Mouse (Mus musculus): ENCODE results near the gene Atg9b.

Atg9b gene

GRCm38 (mm10) chr5:24391864-24392263 is at the start of gene Atg9b:
TSS of gene Atg9b (minus strand) at chr5:24392143.
- no peak for DNase-seq (ENCODE audit: low read depth, low spot score)

GRCm38 (mm10) chr5:24441187-24441586 is 49.2 kb upstream of the Atg9b start:
- DNase-seq (ENCODE audit: low read depth, low spot score): no peak

DNA sequence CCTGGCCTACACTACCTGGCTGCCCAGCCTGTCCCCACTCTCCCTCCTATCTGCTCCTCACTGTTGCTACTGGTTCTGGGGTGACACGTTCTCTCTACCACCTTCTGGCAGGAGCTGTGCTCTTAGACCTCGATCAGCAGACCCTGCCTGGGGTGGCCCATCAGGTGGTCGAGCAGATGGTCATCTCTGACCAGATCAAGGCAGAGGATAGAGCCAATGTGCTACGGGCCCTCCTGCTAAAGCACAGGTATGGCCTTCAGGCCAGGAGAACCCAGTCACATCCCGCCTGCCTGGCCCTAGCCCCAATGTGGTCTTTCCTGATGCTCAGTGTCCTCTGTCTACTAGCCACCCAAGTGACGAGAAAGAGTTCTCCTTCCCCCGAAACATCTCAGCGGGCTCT is 42.0 kb upstream of the Atg9b start:
- DNase-seq (ENCODE audit: low read depth, low spot score): no peak

DNA sequence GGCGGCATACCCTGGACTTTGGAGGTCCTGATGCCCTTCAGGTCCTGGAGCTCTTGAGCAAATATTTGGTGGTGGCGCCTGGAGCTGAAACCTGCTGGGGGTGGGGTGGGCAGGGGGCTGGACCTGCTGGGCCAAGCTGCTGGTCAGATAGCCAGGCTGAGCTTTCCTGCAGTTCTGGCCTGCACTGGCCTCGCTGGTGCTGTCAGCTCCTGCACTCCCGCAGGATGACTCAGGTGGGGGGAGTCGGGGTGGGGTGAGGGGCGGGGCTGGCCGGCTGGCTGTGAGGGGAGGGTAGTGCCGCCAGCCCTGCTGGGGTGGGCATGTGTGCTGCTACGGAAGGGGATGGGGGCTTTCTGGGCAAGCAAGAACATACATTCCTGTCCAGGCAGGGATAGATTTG is 36.7 kb upstream of the Atg9b start:
- no peak for DNase-seq (ENCODE audit: low read depth, low spot score)

DNA sequence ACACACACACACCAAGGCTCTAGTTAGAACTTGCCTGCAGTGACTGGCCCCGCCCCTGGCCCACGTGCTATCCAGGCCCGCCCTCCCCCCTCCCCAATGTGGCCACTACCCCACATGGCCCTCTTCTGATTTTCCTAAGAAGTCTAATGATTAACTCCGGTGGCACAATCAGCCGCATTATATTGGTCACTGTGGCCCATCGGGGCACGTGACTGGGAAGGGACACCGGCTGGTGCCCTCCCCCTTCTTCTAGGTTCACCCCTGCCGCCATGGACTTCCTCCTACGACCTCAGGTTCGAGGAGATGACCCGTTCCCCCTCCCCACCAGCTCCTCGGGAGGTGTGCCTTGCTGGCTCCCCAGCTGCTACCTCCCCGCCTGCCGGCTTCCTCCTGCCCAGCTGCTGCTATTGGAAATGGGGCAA is 36.0 kb upstream of the Atg9b start:
- no peak for DNase-seq (ENCODE audit: low read depth, low spot score)

- DNase-seq (ENCODE audit: low read depth, low spot score): no peak
Measured at GRCm38 (mm10) chr5:24427285-24427633, 35.3 kb upstream of the Atg9b start.

GRCm38 (mm10) chr5:24426556-24427284 is 34.8 kb upstream of the Atg9b start:
- no peak for DNase-seq (ENCODE audit: low read depth, low spot score)

GRCm38 (mm10) chr5:24426037-24426432 is 34.1 kb upstream of the Atg9b start:
- DNase-seq (ENCODE audit: low read depth, low spot score): no peak

DNA sequence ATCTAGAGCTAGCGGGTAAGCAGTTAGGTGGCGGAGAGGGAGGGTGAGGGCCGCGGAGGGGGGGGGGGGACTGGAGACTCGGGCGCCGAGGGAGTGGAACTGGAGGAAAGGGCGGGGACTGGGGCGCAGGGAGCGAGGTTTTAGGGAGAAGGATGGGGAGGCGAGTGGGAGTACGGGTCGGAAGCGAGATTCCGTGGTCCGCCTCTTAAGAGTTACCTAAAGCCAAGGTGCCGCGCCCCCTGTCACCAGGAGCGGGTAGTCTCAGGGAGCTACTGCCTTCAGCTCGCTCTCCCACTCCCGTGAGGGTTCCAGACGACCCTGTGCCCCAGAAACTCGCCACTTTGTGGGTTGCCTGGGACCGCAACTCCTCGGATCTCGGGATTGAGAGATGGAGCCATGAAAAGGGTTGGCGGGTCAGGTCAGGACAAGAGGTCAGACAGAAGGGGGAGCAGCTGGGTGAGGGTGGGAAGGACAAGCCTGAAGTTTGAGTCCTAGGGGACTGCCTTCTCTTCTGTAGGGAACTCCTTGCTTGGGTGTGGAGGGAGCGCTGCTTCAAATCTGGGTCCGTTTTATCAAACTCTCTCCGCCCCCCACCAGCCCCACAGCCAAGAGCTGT is 33.6 kb upstream of the Atg9b start:
- no peak for DNase-seq (ENCODE audit: low read depth, low spot score)

- DNase-seq (ENCODE audit: low read depth, low spot score): peak; percentile 78
Measured at GRCm38 (mm10) chr5:24424861-24425411, 33.0 kb upstream of the Atg9b start.

- no peak for DNase-seq (ENCODE audit: low read depth, low spot score)
Measured at GRCm38 (mm10) chr5:24424004-24424781, 32.2 kb upstream of the Atg9b start.

DNA sequence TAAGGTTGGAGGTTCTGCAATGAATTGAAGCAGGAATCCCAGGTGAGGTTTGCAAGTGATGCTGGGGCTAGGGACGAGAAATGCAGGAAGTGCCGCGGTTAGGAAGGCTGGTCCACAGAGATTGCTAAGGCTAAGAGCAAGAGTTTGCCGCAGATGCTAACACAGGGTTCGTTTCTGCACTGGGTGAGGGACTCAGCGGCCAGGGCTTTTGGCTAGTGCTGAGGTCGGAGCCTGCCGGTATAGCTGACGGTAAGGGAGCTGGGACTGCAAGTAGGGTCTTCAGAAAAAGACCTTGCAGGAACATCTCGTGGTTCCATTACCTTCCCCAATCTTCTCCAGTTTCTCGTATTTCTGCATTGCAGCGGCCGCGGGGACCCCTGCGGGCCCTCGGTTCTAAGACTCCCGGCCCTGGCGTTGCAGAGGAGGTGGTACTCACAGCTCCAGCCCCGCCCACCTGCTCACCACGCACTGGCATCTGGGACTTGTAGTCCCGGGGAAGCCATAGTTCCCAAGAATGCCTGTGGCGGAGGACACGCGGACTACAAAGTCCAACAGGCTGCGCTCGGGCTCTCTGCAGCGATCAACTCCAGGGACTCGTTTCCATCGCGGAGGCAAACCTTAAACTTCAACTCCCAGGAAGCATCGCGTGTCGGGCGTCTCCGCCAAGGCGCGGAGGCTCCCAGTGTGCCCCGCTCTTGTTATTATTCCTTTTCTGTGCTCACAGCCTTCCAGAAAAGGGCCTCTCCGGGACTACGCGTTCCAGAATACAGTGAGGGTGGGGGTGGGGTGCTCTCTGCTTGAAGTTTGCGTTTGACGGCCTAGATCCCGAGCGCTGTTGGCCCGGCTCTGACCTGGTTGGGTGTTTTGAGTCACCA is 31.4 kb upstream of the Atg9b start, which contains the start of the genes Cdk5 and Slc4a2:
Gene Cdk5 (minus strand): TSS at position 402 of the 875 bp plus-strand sequence.
Gene Slc4a2 (plus strand): TSS at position 709 of the 875 bp plus-strand sequence.
- peak; percentile 94 for DNase-seq (ENCODE audit: low read depth, low spot score)

- DNase-seq (ENCODE audit: low read depth, low spot score): no peak
Measured at GRCm38 (mm10) chr5:24420381-24420780, 28.4 kb upstream of the Atg9b start.

DNA sequence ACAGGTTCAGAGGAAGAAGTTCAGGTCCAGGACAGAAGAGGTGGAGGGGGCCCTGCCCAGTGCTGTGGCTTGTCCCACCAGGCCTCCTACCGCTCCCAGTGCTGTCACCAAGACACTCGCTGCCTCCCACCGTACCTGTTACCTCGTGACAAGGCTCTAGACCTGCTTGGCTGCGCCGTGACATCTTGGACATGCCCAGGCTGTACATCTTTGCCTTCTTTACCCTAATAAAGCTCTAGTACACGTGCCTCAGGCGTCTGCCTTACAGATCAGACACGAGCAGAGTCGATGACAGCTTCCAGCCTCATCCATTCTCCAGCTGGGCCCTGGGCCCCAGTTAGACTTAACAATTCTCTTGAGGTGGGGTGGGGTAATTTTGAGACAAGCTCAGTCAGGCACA is 25.6 kb upstream of the Atg9b start:
- no peak for DNase-seq (ENCODE audit: low read depth, low spot score)

GRCm38 (mm10) chr5:24416222-24416736 is 24.3 kb upstream of the Atg9b start:
- no peak for DNase-seq (ENCODE audit: low read depth, low spot score)

- DNase-seq (ENCODE audit: low read depth, low spot score): no peak
Measured at GRCm38 (mm10) chr5:24413938-24414337, 22.0 kb upstream of the Atg9b start.

DNA sequence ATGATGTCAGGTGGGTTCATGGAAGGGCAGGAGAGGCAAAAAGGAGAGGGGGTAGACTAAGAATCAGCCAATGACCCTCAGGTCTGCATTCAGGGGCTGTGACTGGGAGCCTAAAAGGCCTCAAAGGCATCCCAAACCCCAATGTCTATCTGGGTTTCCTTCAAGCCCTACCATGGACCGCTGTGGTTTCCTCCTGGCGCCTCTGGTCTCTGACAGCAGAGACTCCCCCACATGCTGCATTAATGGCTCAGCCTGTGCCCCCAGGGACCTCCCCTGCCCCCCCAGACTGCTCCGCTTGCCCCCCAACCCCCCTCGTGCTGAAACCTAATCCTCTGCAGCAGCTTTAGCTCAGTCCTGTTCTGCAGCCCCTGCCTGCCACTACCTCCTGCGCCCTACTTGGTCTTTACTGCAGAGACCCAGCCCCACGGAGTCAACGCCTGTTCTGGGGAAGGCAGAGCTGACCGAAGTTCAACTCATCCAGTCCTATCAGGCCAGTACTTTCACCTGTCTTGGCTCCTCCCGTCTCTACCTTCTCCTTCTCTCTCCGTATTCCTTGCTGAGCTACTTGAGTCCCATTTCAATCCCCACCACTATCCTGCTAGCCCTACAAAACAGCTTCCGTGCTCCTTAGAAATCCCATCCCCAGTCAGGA is 21.2 kb upstream of the Atg9b start, which contains the start of gene Asic3:
Gene Asic3 (plus strand): TSS at position 351 of the 652 bp plus-strand sequence.
- DNase-seq (ENCODE audit: low read depth, low spot score): no peak

- DNase-seq (ENCODE audit: low read depth, low spot score): no peak
Measured at GRCm38 (mm10) chr5:24412063-24412462, 20.1 kb upstream of the Atg9b start.

DNA sequence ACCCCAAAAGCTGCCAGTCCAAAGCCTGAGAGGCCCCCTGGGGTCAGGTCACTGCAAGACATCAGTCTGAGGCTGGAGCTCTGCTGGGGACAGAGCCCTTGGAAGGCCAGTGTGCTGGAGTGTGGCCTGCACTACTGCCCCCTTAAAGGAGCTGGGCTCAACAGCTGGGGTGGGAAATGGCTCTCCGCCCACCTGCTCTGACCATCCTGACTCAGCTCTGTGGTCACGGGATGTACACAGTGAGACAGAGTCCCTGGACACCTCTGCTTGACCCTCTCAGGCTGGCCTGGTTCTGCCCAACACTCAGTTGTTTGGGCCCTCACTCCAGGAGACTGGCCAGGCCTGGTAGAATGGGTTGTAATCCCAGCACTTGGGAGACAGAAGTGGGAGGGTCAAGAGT is 17.5 kb upstream of the Atg9b start:
- DNase-seq (ENCODE audit: low read depth, low spot score): no peak

GRCm38 (mm10) chr5:24408651-24409050 is 16.7 kb upstream of the Atg9b start:
- no peak for DNase-seq (ENCODE audit: low read depth, low spot score)

Data from retina, adult 2 months (tissue).